Mouse (Mus musculus): ENCODE measurements at regions not wholly inside any gene's neighbourhood (a gene's known extent, or its start where the extent isn't known, plus 50 kb on each side); places are given as distances from the start of the nearest gene placed in this dataset.

DNA sequence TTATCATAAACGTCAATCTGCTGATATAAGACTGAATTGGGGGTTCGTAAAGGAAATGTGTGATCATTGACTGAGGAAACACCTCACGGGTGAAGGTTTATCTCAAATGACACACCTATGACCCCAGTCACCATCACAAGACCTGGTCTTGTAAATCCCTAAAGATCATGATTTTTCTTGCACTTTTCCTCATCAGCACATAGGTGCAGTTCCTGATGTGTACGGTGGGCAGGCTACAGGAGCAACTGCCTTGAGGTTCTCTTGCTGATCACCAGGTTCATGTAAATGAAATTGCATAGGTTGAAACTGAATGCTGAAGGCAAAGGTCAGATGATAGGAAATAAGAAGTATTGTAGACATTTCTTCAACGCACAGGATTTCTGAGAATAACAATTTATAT is 277.1 kb downstream of the Rnf152 start:
- WGBS (ENCODE audit: insufficient replicate concordance): 73% methylated on average over 5 of the region's 5 CpGs
- no peak for ATAC-seq (replicated peaks; ENCODE audit: insufficient number of reproducible peaks, low FRiP score, low TSS enrichment)
- no peak overlapping the region for H3K27ac ChIP-seq (ENCODE audit: low read depth, low read length)
- H3K4me3 ChIP-seq (ENCODE audit: low read depth, low read length): no peak overlapping the region
- no peaks in the 10 kb centered on the region for H3K9me3 ChIP-seq (replicated peaks; ENCODE audit: control insufficient read depth, low read length)
- H3K9ac ChIP-seq (ENCODE audit: low read depth, low read length): no peak overlapping the region
- no peak overlapping the region for H3K4me2 ChIP-seq
- no peaks in the 10 kb centered on the region for H3K36me3 ChIP-seq (ENCODE audit: control insufficient read depth, insufficient read depth, low read length)
- H3K4me1 ChIP-seq (ENCODE audit: control insufficient read depth, insufficient read depth, low read length): no peaks in the 10 kb centered on the region
- no peaks in the 10 kb centered on the region for H3K27me3 ChIP-seq (ENCODE audit: control insufficient read depth, insufficient read depth, low read length)

DNA sequence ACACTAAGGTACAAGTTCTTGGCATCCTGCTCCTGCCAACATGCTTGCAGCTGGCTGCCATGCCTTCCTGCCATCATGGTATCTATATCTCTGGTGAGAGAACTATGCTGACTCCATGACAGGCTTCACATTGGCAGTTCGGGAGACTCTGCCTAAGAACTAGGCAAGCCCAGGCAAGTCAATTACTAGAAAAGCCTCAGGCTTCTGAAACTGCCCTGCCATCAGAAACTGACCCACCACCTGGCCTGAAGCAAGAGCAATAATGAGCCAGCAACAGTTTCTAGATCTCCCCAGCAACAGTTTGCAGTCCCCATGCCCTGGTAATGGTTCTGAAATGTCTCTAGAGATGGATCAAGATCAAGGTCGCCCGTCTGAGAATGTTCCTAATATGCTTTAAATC is 280.8 kb downstream of the Rnf152 start:
- ATAC-seq (replicated peaks; ENCODE audit: insufficient number of reproducible peaks, low FRiP score, low TSS enrichment): no peak
- Histone ChIP-seq H3K27ac (ENCODE audit: low read depth, low read length) (no peak overlapping the region), H3K9ac (ENCODE audit: low read depth, low read length) (no peak overlapping the region), H3K36me3 (ENCODE audit: control insufficient read depth, insufficient read depth, low read length) (no peaks in the 10 kb centered on the region), H3K4me3 (ENCODE audit: low read depth, low read length) (no peak overlapping the region), H3K9me3 (replicated peaks; ENCODE audit: control insufficient read depth, low read length) (no peaks in the 10 kb centered on the region), H3K4me2 (no peak overlapping the region), H3K4me1 (ENCODE audit: control insufficient read depth, insufficient read depth, low read length) (no peaks in the 10 kb centered on the region), H3K27me3 (ENCODE audit: control insufficient read depth, insufficient read depth, low read length) (no peaks in the 10 kb centered on the region)
- WGBS (ENCODE audit: insufficient replicate concordance): 78% methylated on average over 3 of the region's 3 CpGs

DNA sequence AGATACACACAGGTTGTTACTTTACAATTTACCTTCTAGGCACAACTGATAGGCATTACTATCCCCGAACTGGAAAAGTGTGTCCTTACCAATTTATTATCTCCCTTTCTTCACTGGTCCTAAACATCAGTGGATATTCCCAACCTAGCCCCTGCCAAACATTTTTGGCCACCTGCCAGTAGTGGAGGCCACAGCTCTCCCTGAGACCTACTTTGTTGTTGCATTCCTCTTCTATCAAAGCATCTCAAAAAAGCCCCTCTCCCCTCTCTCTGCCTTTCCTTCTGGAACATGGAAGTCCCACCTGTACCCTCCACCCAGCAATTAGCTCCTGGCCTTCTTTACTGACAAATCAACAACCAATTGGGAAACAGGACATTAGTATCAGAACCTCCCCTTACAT is 282.2 kb downstream of the Rnf152 start:
- no peak overlapping the region for H3K9ac ChIP-seq (ENCODE audit: low read depth, low read length)
- no peak overlapping the region for H3K27ac ChIP-seq (ENCODE audit: low read depth, low read length)
- H3K36me3 ChIP-seq (ENCODE audit: control insufficient read depth, insufficient read depth, low read length): no peaks in the 10 kb centered on the region
- no peaks in the 10 kb centered on the region for H3K27me3 ChIP-seq (ENCODE audit: control insufficient read depth, insufficient read depth, low read length)
- no peaks in the 10 kb centered on the region for H3K4me1 ChIP-seq (ENCODE audit: control insufficient read depth, insufficient read depth, low read length)
- no peak overlapping the region for H3K4me2 ChIP-seq
- no peaks in the 10 kb centered on the region for H3K9me3 ChIP-seq (replicated peaks; ENCODE audit: control insufficient read depth, low read length)
- H3K4me3 ChIP-seq (ENCODE audit: low read depth, low read length): no peak overlapping the region
- no peak for ATAC-seq (replicated peaks; ENCODE audit: insufficient number of reproducible peaks, low FRiP score, low TSS enrichment)
- WGBS (ENCODE audit: insufficient replicate concordance): 58% methylated on average over 1 of the region's 1 CpGs

DNA sequence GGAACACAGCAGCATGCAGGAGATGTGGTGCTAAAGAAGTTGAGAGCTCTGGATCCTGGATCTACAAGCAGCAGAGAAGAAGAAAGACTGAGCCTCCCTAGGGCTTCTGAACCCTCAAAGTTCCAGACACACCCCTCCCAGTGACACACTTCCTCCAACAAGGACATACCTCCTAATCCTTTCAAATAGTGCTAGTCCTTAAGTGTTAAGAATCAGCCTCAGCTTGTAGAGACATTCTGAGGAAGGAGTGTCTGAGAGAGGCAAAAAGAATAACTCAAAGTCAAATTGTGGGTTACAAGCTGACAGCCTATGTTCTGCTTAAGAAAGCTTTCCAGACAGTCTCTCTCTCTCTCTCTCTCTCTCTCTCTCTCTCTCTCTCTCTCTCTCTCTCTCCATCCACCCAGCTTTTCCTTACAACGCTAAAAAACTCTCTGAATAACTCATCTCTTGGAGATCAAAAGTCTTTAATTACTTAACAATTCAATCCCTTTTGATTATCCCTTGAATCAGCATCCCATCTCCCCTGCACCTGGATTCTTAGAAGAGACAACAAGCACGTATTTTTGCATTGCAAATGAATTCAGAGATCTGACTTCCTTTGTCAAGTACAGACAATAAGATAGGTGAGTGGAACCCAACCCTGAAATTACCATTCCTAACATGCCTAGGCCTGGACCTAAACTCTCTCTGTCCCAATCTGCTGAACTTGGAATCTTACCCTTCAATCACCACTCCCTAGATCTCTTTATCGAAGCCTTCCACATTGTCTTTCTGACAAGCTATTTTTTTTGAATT is 285.7 kb downstream of the Rnf152 start:
- H3K9ac ChIP-seq (ENCODE audit: low read depth, low read length): no peak overlapping the region
- no peaks in the 10 kb centered on the region for H3K9me3 ChIP-seq (replicated peaks; ENCODE audit: control insufficient read depth, low read length)
- ATAC-seq (replicated peaks; ENCODE audit: insufficient number of reproducible peaks, low FRiP score, low TSS enrichment): no peak
- H3K36me3 ChIP-seq (ENCODE audit: control insufficient read depth, insufficient read depth, low read length): no peaks in the 10 kb centered on the region
- no peak overlapping the region for H3K4me3 ChIP-seq (ENCODE audit: low read depth, low read length)
- H3K27ac ChIP-seq (ENCODE audit: low read depth, low read length): no peak overlapping the region
- no peak overlapping the region for H3K4me2 ChIP-seq
- H3K4me1 ChIP-seq (ENCODE audit: control insufficient read depth, insufficient read depth, low read length): no peaks in the 10 kb centered on the region
- 59% methylated on average over 3 of the region's 3 CpGs for WGBS (ENCODE audit: insufficient replicate concordance)
- no peaks in the 10 kb centered on the region for H3K27me3 ChIP-seq (ENCODE audit: control insufficient read depth, insufficient read depth, low read length)

DNA sequence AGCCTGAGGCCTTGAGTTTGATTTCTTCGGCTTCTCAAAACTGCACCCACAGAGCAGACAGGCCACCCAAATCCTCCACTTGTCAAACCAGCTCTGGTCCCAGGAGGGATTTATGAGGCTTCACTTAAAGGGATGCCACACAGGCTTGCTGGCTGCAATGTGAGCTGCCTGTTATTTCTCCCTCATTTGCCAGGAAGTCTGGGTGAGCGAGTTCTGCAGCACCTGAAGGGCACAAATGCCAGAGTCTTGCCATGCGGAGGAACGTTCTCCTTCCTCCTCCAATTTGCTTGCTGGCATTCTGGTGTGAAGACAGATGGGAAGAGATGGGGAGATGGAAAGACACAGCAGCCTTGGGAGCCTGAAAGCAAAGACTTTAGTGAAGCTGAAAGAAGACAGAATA is 288.6 kb downstream of the Rnf152 start:
- Histone ChIP-seq H3K4me1 (ENCODE audit: control insufficient read depth, insufficient read depth, low read length) (no peaks in the 10 kb centered on the region), H3K27me3 (ENCODE audit: control insufficient read depth, insufficient read depth, low read length) (no peaks in the 10 kb centered on the region), H3K27ac (ENCODE audit: low read depth, low read length) (no peak overlapping the region), H3K36me3 (ENCODE audit: control insufficient read depth, insufficient read depth, low read length) (no peaks in the 10 kb centered on the region), H3K4me3 (ENCODE audit: low read depth, low read length) (no peak overlapping the region), H3K4me2 (no peak overlapping the region), H3K9me3 (replicated peaks; ENCODE audit: control insufficient read depth, low read length) (no peaks in the 10 kb centered on the region), H3K9ac (ENCODE audit: low read depth, low read length) (no peak overlapping the region)
- no peak for ATAC-seq (replicated peaks; ENCODE audit: insufficient number of reproducible peaks, low FRiP score, low TSS enrichment)
- 71% methylated on average over 4 of the region's 4 CpGs for WGBS (ENCODE audit: insufficient replicate concordance)

DNA sequence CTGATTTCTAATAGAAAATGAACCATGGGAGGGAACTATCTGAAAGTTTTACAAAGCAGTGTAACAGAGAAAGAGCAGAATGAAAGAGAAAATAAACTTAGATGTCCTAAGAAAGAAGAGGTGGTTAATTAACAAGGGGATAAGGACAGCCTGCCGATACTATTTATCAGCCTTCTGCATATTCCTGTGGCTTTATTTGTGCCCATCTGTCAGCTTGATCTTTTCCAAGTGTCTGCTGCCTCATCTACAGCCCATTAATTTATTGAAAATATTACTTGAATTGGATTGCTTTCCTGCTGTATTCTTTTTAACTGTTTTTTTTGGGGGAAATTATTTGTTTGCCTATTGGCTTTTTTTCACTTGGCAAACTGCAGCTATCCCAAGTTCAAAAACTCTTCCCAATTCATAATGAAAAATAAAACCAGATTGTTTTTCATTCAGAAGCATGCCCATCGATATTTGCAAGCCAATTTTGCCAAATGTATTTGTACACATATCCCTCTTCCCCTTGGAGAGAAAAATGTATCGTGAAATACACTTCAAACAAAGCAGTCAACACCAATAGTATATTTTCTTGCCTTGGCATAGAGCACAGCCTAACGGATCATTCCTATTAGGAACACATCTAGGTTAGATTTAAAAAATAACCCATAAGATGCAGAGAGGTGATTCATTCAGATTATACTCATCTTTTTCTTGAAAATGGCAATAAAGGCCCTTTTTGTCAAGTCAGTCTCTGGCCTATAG is 289.3 kb downstream of the Rnf152 start:
- no peak for ATAC-seq (replicated peaks; ENCODE audit: insufficient number of reproducible peaks, low FRiP score, low TSS enrichment)
- no peaks in the 10 kb centered on the region for H3K36me3 ChIP-seq (ENCODE audit: control insufficient read depth, insufficient read depth, low read length)
- no peaks in the 10 kb centered on the region for H3K27me3 ChIP-seq (ENCODE audit: control insufficient read depth, insufficient read depth, low read length)
- no peak overlapping the region for H3K9ac ChIP-seq (ENCODE audit: low read depth, low read length)
- WGBS (ENCODE audit: insufficient replicate concordance): 68% methylated on average over 4 of the region's 4 CpGs
- H3K4me2 ChIP-seq: no peak overlapping the region
- no peaks in the 10 kb centered on the region for H3K9me3 ChIP-seq (replicated peaks; ENCODE audit: control insufficient read depth, low read length)
- no peak overlapping the region for H3K27ac ChIP-seq (ENCODE audit: low read depth, low read length)
- H3K4me3 ChIP-seq (ENCODE audit: low read depth, low read length): no peak overlapping the region
- no peaks in the 10 kb centered on the region for H3K4me1 ChIP-seq (ENCODE audit: control insufficient read depth, insufficient read depth, low read length)

DNA sequence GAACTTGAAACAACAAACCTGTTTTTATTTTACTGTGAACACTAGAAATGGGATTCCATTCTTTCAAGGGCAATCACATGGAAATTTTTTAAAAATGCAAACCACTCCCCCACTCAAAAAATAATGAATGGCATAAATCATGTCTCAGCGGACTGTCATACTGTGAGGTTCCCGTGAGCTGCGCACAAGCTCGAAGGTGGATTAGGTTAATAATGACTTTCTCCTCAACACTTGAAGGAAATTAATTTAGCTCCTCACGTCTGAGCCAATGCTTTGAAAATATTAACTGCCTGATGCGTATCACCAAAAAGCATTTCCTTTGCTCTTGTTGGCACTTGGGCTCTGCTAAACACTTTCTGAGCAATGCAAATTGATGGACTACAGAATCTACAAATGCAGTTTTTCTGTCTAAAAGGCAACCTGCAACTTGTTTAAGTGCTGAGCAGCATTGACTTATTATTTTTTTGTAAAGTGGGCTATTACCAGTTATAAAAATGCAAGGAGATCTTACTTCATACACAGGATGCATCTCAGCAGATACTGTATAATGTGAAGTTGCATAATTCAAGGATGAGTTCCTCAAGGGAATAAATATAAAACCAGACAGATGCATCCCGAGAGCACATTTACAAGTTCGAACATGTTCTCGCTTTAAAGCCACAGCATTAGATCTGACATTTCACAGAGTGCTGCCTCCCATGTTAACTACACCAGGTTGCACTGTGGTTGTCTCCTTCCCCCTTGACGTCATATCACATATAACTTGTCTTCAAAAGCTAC is 282.4 kb downstream of the Cdh20 start:
- Histone ChIP-seq H3K9ac (ENCODE audit: low read depth, low read length) (no peak overlapping the region), H3K4me2 (no peak overlapping the region), H3K36me3 (ENCODE audit: control insufficient read depth, insufficient read depth, low read length) (no peaks in the 10 kb centered on the region), H3K27ac (ENCODE audit: low read depth, low read length) (no peak overlapping the region), H3K27me3 (ENCODE audit: control insufficient read depth, insufficient read depth, low read length) (no peaks in the 10 kb centered on the region), H3K9me3 (replicated peaks; ENCODE audit: control insufficient read depth, low read length) (no peaks in the 10 kb centered on the region), H3K4me3 (ENCODE audit: low read depth, low read length) (no peak overlapping the region), H3K4me1 (ENCODE audit: control insufficient read depth, insufficient read depth, low read length) (no peaks in the 10 kb centered on the region)
- ATAC-seq (replicated peaks; ENCODE audit: insufficient number of reproducible peaks, low FRiP score, low TSS enrichment): no peak
- 82% methylated on average over 10 of the region's 10 CpGs for WGBS (ENCODE audit: insufficient replicate concordance)

Measured in heart, embryonic 11.5 days (tissue).